Mouse (Mus musculus) left cerebral cortex, adult 6 months (tissue): Measurements from ENCODE around the gene Fbxl16. TPM values are rescaled to one million over a fixed set of nuclear protein-coding genes. Genes with fewer than 3 reads are reported as not detected.

ENCODE experiments used
- long read RNA-seq, 2 experiments: library from polyadenylated mRNA; unstranded; transcript quantifications; one replicate each; pipeline ENCODE4 v2.0.0; 2019 to 2020
- polyA plus RNA-seq: library from polyadenylated mRNA; unstranded; fragments of <200 nt; fragmentation: Nextera tagmentation; gene quantifications from 2 replicates; pipeline ENCODE4 v1.2.3, GENCODE M21; 2021

The Fbxl16 gene
- 213 and 331 TPM in 2 replicates for polyA plus RNA-seq
- long read RNA-seq, experiment 1, transcript Fbxl16-201 (6 exons, 3,489 nt): major isoform, 1,421 of 1,949 reads
- long read RNA-seq, experiment 1, transcript Fbxl16-203 (5 exons, 2,757 nt): minor isoform, 65 of 1,949 reads
- long read RNA-seq, experiment 1, partial matches to known transcripts: 78 of 1,949 reads
- long read RNA-seq, experiment 1, other reads (novel, unspliced or antisense): 384 of 1,949 reads
- long read RNA-seq, experiment 2, transcript Fbxl16-201 (6 exons, 3,489 nt): major isoform, 56 of 259 reads
- long read RNA-seq, experiment 2, transcript Fbxl16-203 (5 exons, 2,757 nt): minor isoform, 6 of 259 reads
- long read RNA-seq, experiment 2, partial matches to known transcripts: 185 of 259 reads
- long read RNA-seq, experiment 2, other reads (novel, unspliced or antisense): 11 of 259 reads

DNA sequence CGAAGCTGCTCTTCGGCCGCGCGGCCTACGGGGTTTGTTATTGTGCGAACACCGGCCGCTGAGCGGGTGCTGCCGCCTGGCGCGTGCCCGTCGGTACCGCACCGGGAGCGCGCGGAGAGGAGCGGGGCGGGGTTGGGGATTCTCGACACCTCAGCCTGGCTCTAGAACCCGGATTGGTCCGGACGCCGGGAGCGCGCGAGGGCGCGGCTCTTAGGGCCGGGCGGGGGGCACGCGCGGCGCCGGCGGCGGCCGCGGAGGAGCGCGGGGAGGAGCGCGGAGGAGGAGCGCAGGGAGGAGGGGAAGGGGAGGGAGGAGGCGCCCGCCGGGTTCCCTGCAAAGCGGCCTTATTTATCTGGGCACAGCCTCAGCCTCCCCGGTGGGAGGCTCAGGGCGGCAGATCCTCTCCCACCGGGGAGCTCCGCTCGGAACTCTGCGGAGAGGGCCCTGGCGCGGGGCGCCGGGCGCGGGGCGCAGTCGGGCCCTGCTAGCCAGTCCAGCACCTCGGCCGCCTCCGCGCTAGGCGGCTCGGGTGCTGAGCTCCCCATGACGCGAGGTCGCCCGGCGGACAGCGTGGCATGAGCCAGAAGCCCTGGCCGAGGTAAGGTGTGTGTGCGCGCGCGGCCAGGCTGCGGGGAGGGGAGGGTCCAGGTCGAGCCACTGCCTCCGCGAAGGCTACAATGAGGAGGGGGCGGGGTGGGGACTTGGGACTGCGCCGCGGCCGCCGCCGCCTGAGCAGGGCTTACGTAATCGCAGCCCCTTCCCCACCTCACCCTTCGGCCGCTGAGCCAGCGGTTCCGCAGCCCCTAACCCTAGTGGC, at the start of gene Fbxl16:
TSS of gene Fbxl16 (plus strand) at position 297 of the 817 bp plus-strand sequence.

DNA sequence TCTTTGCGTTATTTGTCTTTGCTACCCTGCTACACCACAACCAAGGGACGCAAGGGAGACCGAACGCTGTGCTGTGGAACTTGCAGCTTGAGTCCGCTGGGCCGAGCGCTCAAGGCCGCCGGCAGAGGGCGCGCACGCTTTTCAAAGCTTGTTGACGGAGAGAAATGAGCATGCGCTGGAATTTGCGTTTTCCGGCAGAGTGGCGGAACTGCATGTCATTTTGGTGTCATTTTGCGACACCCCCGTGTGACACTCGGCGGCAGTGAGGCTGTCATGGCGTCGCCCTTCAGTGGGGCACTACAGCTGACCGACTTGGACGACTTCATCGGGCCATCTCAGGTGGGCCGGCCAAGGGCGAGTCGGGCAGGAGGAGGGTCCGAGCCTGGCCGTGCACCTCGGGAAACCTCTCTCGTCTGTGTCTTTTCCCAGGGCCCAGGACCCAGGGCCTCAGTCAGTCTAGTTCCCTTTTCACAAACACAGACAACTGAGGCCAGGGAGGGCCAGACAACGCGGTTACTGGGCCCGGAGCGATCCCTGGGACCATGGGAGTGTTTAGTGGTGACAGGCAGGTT, 35.2 kb upstream of the Fbxl16 start, which contains the start of gene Narfl:
TSS of gene Narfl (plus strand) at position 228 of the 572 bp plus-strand sequence.

GRCm38 (mm10) chr17:25785281-25785745, 23.6 kb upstream of the Fbxl16 start, which contains the start of gene Haghl:
Gene Haghl (minus strand): TSS chr17:25785673.

DNA sequence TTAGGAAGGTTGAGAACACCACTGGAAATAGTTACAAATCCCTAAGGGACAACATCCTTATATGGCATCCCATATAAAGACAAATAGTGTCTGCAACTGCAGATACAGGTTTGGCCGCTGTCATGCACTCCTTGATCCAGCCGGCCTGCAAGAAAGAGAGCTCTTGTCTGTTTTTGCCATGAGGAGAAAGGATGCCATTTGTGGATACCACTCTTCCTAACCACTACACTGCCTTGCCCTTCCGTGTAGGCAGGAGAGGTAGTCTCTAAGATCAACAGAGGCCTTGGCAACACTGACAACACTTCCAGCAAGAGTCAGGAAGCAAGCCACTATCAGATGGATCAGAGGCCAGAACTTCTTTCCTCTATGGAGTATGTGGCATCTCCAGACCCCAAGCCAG, 22.6 kb upstream of the Fbxl16 start, which contains the start of gene Ccdc78:
TSS of gene Ccdc78 (plus strand) at position 301 of the 400 bp plus-strand sequence.

GRCm38 (mm10) chr17:25792615-25793014, 16.3 kb upstream of the Fbxl16 start, which contains the start of gene Fam173a:
Gene Fam173a (minus strand): TSS chr17:25792901.

GRCm38 (mm10) chr17:25795609-25796092, 13.2 kb upstream of the Fbxl16 start, which contains the start of gene AC134908.4:
Gene AC134908.4 (minus strand): TSS chr17:25795659.

DNA sequence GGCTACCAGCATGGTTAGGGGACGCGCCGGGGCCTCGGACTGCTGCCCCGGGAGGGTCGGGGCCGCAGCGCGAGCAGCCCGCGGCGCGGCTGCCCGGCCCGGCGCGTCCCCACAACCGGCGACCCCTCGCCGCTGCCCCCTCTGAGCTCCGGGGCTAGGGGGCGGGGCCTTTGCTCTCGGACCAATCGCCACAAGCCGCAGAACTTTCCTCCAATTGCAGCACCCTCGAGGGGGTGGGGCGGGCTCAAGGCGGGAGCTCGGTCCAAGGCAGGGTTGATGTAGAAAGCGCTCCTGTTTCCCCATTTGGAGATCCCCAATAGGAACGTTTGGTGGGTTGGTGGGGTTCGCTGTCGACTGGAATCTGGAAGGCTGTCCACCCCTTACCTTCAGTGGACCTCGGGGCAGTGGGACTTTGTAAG, 11.9 kb upstream of the Fbxl16 start, which contains the start of gene Metrn:
TSS of gene Metrn (minus strand) at position 186 of the 419 bp plus-strand sequence.

GRCm38 (mm10) chr17:25823452-25823851, 14.6 kb downstream of the Fbxl16 start, which contains the start of gene Wdr24:
Gene Wdr24 (plus strand): TSS chr17:25823627.

DNA sequence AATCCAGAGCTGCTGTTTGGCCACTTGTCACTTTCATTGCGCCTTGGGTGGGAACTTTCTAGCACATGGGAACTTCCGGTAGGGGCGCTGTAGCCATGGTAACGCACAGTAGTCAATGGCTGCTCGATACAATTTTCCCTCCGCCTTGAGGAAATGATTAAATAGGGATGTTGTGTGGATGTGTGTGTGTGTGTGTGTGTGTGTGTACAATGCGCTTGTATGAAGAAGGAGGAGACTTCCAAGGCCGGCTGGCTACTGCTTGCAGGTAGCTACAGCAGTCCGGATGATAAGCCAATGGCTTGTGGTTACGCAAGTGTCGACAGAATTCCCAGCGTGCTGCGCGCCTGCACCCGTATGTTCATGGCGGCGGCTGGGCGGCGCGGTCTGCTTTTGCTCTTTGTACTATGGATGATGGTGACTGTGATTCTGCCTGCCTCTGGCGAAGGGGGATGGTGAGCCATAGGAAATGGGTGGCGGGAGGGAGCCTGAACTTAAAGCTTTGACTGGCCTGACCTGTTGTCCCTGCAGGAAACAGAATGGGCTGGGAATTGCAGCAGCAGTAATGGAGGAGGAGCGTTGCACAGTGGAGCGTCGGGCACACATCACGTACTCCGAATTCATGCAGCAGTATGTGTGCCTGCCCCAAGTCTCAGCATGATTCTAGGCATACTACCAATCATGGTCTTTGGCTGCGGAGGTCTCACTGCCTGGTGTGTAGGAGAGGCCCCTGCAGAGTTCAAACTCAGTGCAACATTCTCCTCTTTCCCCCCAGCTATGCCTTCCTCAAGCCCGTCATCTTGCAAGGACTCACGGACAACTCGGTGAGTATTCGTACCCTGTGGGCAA, 20.1 kb downstream of the Fbxl16 start, which contains the start of gene Jmjd8:
TSS of gene Jmjd8 (plus strand) at position 156 of the 846 bp plus-strand sequence.

DNA sequence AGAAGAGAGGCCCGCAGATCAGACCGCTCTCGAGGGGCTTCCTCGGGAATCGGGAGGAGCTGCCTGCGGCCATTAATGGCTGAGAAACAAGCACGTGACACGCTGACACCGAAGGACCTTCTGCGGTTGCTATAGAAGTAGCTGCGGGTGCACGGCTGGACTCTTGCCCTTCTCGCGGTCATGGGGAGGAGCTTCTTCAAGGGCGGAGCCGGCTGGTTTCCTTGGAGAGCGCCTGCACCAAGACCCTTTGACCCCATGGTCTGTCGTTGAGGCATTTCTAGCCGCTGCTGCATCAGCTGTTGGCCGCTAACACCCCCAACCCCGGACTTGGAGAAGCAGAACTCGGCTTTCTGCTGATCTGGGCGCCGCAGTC, 24.4 kb downstream of the Fbxl16 start, which contains the start of gene Stub1:
TSS of gene Stub1 (minus strand) at position 114 of the 373 bp plus-strand sequence.

GRCm38 (mm10) chr17:25837076-25837410, 28.2 kb downstream of the Fbxl16 start, which contains the start of gene Rhbdl1:
Gene Rhbdl1 (minus strand): TSS chr17:25837295.

DNA sequence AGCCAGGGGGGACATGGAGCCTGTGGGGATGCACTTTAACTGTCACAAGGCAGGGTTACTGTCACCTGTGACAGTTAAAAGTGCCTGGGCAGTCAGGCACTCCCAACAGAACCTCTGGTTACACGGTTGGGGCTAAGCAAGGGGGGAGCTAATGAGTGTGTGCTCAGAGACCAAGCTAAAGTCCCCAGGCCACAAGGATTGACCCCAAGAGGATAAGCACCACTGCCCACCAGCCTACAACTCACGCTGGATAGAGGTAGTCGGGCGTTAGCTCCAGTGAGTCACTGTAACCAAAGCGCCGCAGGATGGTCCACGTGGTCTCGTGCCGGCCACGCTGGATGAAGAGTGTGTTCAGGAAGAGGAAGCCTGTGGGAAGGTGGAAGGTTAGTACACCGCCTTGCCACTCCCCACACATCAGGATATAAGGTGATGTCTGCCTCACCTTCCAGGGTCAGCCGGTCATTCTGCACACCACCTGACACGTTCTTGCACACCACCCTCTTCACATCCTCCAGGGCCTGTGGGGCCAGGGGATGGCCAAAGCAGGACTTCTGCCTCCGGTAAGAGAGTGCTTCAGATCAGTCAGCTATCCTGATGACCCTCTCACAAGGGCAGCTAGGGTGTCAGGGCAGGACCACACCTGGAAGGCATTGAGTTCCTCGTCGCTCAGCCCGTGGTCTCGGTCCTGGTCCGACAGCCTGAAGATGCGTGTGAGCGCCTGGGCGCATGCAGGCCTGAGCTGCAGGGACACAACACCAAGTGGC, 32.4 kb downstream of the Fbxl16 start, which contains the start of gene Gm20683:
TSS of gene Gm20683 (minus strand) at position 647 of the 764 bp plus-strand sequence.

DNA sequence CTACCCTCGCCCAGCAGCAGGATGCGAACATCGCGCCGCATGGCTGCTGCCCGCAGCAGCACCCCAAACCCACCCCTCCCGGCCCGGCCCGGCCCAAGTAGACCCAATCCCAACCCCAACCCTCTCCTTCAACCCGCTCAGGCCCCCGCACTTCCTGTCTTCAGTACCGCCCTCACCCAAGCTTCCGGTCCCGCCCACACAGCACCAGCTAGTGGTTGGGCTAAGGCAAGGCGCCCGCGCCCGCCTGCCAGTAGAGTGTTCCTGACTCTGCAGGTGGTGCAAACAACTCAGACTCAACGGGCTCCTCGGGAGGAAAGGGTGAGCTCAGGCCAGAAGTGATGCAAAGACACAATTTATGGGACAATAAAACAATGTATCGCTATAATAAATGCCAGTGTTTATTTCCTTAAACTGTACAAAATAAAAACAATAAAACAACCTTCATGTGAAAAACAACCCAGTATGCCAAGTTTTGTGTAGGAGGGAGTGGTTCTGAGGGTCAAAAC, 35.6 kb downstream of the Fbxl16 start, which contains the start of gene Rhot2:
TSS of gene Rhot2 (minus strand) at position 456 of the 506 bp plus-strand sequence.

DNA sequence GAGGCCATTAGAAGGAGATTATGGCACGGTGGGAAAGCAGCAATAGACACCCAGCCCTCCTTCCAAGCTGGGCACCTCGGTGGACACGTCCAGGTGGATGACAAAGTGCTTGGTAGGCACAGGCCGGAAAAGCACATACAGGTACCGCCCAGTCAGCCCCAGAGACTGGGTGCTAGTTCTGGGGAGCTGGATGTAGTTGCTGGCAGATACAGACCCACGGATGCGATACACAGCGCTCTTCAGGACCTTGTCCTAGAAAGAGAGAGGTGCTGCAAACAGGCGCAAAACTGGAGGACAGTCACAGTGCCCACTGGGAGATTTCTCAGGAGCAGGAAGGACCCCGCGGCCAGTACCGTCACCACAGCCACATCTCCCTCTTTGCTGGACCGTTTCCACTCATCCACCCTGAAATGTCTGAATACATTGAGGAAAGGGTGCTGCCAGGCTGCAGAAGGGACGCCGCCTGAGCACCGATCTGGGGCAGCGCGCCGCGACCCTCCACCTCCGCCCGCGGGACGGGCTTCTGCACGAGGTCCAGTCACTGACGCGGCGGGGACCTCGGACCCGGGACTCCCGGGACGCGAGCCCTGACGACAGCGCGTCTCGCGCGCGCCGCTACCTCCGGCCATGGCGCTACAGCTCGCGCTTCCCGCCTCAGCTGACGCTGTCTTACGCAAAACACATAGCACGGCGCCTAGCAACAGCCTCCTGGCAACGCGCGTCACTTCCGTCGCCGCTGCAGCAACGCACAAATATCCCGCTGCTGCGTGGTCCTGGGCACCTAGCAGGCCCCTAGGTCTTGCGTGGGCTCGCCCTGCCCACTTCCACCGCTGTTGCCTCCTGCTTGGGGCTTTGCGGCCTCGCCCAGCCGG, 52.2 kb downstream of the Fbxl16 start, which contains the start of gene Wdr90:
TSS of gene Wdr90 (minus strand) at position 670 of the 872 bp plus-strand sequence.

DNA sequence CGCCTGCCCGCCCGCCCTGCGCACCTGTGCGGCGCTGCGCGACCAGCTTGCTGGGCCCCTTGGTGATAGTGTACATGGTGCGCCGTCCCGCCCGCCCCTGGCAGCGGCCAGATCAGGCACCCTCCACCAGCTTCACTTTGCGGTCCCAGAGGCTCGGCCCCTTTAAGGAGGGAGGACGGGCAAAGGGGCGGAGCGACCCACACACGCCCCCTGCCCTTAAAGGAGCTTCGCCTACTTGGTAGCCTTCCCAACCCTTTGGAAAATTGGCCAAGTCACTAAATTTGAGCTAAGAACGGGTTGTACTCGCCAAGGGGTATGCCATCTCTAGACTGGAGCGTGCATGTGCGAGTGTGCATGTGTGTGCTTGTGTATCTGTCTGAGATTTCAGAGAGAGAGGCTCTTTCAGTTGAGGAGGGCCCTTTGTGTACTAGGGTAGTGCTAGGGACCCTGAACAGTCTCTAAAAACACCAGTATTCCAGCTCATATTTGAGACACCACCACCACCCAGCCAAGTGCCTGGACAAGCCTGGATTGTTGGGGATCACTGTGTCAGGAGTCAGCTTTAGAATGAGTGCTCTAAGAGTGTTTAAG, 59.8 kb downstream of the Fbxl16 start, which contains the start of gene Mcrip2:
TSS of gene Mcrip2 (minus strand) at position 164 of the 591 bp plus-strand sequence.

